Mouse (Mus musculus): ENCODE measurements around the gene Trip10. TPM values are rescaled to one million over a fixed set of nuclear protein-coding genes. Genes with fewer than 3 reads are reported as not detected.

Gene Trip10
- polyA plus RNA-seq, 1 experiment: 11.7 TPM

GRCm38 (mm10) chr17:57283906-57284305, 34.7 kb downstream of the Trip10 start:
- no peak for TF ChIP-seq CTCF (IDR thresholded peaks at IDR 0.05; ENCODE audit: borderline replicate concordance, extremely low read depth, insufficient read depth, insufficient read length)
- TF ChIP-seq POLR2A (IDR thresholded peaks at IDR 0.05; ENCODE audit: borderline replicate concordance, extremely low read depth, insufficient read depth, insufficient read length, poor library complexity, severe bottlenecking): no peak
- no peak for DNase-seq (ENCODE audit: low read depth)

GRCm38 (mm10) chr17:57285077-57285476, 35.8 kb downstream of the Trip10 start:
- DNase-seq (ENCODE audit: low read depth): no peak
- TF ChIP-seq CTCF (IDR thresholded peaks at IDR 0.05; ENCODE audit: borderline replicate concordance, extremely low read depth, insufficient read depth, insufficient read length) (no peak), POLR2A (IDR thresholded peaks at IDR 0.05; ENCODE audit: borderline replicate concordance, extremely low read depth, insufficient read depth, insufficient read length, poor library complexity, severe bottlenecking) (no peak)

GRCm38 (mm10) chr17:57286718-57287355, 37.6 kb downstream of the Trip10 start:
- peak; percentile 42 for DNase-seq (ENCODE audit: low read depth)
- TF ChIP-seq CTCF (IDR thresholded peaks at IDR 0.05; ENCODE audit: borderline replicate concordance, extremely low read depth, insufficient read depth, insufficient read length): no peak
- no peak for TF ChIP-seq POLR2A (IDR thresholded peaks at IDR 0.05; ENCODE audit: borderline replicate concordance, extremely low read depth, insufficient read depth, insufficient read length, poor library complexity, severe bottlenecking)

DNA sequence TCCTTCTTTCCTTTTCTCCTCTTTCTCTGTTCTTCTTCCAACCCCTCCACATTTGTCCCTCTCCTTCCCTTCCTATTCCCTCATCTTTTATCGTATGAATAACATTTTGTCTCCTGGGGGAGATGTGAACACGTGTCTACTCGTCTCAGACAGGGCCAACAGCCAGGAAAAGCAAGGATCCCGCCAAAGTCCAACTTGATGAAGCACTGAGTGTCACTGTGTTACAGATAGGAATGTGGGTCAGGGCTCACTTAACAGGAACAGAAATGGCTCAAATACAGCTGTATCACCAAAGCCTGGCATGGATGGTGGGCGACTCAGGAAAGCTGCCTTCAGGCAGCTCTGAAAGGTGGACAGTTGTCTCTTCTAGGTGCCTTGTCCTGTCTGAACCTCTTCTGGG, 40.0 kb downstream of the Trip10 start:
- TF ChIP-seq CTCF (IDR thresholded peaks at IDR 0.05; ENCODE audit: borderline replicate concordance, extremely low read depth, insufficient read depth, insufficient read length): no peak
- TF ChIP-seq POLR2A (IDR thresholded peaks at IDR 0.05; ENCODE audit: borderline replicate concordance, extremely low read depth, insufficient read depth, insufficient read length, poor library complexity, severe bottlenecking): no peak
- no peak for DNase-seq (ENCODE audit: low read depth)

GRCm38 (mm10) chr17:57290001-57290670, 40.9 kb downstream of the Trip10 start:
- TF ChIP-seq CTCF (IDR thresholded peaks at IDR 0.05; ENCODE audit: borderline replicate concordance, extremely low read depth, insufficient read depth, insufficient read length): no peak
- no peak for DNase-seq (ENCODE audit: low read depth)

- no peak for DNase-seq (ENCODE audit: low read depth)
- no peak for TF ChIP-seq POLR2A (IDR thresholded peaks at IDR 0.05; ENCODE audit: borderline replicate concordance, extremely low read depth, insufficient read depth, insufficient read length, poor library complexity, severe bottlenecking)
- no peak for TF ChIP-seq CTCF (IDR thresholded peaks at IDR 0.05; ENCODE audit: borderline replicate concordance, extremely low read depth, insufficient read depth, insufficient read length)
These were observed 41.4 kb downstream of the Trip10 start for GRCm38 (mm10) chr17:57290671-57291055.

- no peak for DNase-seq (ENCODE audit: low read depth)
- TF ChIP-seq POLR2A (IDR thresholded peaks at IDR 0.05; ENCODE audit: borderline replicate concordance, extremely low read depth, insufficient read depth, insufficient read length, poor library complexity, severe bottlenecking): no peak
- TF ChIP-seq CTCF (IDR thresholded peaks at IDR 0.05; ENCODE audit: borderline replicate concordance, extremely low read depth, insufficient read depth, insufficient read length): no peak
These were observed 43.0 kb downstream of the Trip10 start for GRCm38 (mm10) chr17:57292302-57292701.

GRCm38 (mm10) chr17:57292968-57293367, 43.7 kb downstream of the Trip10 start:
- no peak for DNase-seq (ENCODE audit: low read depth)
- TF ChIP-seq CTCF (IDR thresholded peaks at IDR 0.05; ENCODE audit: borderline replicate concordance, extremely low read depth, insufficient read depth, insufficient read length) (no peak), POLR2A (IDR thresholded peaks at IDR 0.05; ENCODE audit: borderline replicate concordance, extremely low read depth, insufficient read depth, insufficient read length, poor library complexity, severe bottlenecking) (no peak)

- no peak for DNase-seq (ENCODE audit: low read depth)
- TF ChIP-seq CTCF (IDR thresholded peaks at IDR 0.05; ENCODE audit: borderline replicate concordance, extremely low read depth, insufficient read depth, insufficient read length): no peak
- TF ChIP-seq POLR2A (IDR thresholded peaks at IDR 0.05; ENCODE audit: borderline replicate concordance, extremely low read depth, insufficient read depth, insufficient read length, poor library complexity, severe bottlenecking): no peak
These were observed 46.7 kb downstream of the Trip10 start for GRCm38 (mm10) chr17:57295935-57296334.

- DNase-seq (ENCODE audit: low read depth): no peak
- no peak for TF ChIP-seq CTCF (IDR thresholded peaks at IDR 0.05; ENCODE audit: borderline replicate concordance, extremely low read depth, insufficient read depth, insufficient read length)
- TF ChIP-seq POLR2A (IDR thresholded peaks at IDR 0.05; ENCODE audit: borderline replicate concordance, extremely low read depth, insufficient read depth, insufficient read length, poor library complexity, severe bottlenecking): no peak
These were observed 47.8 kb downstream of the Trip10 start for GRCm38 (mm10) chr17:57297040-57297439.

DNA sequence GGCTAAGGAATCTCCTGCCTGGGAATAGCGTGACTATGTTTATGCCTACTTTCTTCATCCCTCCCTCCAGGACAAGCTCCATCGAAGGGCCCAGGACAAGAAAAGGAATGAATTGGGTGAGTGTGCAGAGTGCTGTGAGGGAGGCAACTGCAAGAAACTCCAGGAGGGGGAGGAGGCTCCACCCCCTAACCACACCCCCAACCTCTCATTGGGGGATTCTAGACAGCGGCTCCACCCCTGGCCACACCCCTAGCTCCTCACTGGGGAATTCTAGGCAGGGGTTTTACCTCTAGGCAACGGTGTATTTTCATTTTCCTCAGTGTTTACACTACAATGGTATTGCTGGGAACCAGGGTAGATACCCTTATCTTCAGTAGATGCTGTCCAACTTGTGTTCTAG, 56.3 kb downstream of the Trip10 start:
- no peak for DNase-seq (ENCODE audit: low read depth)
- TF ChIP-seq POLR2A (IDR thresholded peaks at IDR 0.05; ENCODE audit: borderline replicate concordance, extremely low read depth, insufficient read depth, insufficient read length, poor library complexity, severe bottlenecking) (no peak), CTCF (IDR thresholded peaks at IDR 0.05; ENCODE audit: borderline replicate concordance, extremely low read depth, insufficient read depth, insufficient read length) (no peak)

DNA sequence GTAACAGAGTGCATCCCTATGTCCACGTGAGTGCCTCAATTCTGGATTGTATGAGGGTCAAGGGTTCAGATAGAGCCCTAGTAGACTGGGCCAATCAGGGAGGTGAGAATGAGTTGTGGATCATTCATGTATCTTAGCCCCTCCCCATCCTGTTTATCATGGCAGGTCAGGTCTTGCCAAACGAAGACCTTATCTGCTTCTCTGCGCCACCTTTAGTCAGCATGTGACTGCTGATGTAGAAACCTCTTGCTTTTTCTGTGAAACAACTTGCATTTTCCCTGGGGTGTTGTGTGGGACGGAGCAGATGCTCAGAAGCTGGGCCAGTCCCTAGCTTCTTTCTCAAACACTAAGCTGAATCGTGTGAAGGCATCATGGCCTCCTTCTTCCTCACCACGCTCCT, 57.8 kb downstream of the Trip10 start:
- no peak for DNase-seq (ENCODE audit: low read depth)
- TF ChIP-seq CTCF (IDR thresholded peaks at IDR 0.05; ENCODE audit: borderline replicate concordance, extremely low read depth, insufficient read depth, insufficient read length) (no peak), POLR2A (IDR thresholded peaks at IDR 0.05; ENCODE audit: borderline replicate concordance, extremely low read depth, insufficient read depth, insufficient read length, poor library complexity, severe bottlenecking) (no peak)

Measured in brain, embryonic 14.5 days (tissue).